Mouse (Mus musculus) lung, adult 2 months (tissue): ENCODE data around the gene 5330417H12Rik. TPM values are rescaled to one million over a fixed set of nuclear protein-coding genes. Genes with fewer than 3 reads are reported as not detected.

Experiments
- DNase-seq: peaks from one replicate; pipeline ENCODE4 v3.0.0; 2022
- H3K4me1 ChIP-seq: fragments of 200-500 bp; 2 replicates; pipeline ENCODE4 v1.6.1; 2011; ENCODE audit warnings: low read length; ENCODE audit not compliant: control insufficient read depth, insufficient read depth
- H3K4me3 ChIP-seq: fragments of 200-500 bp; replicated peaks from 2 replicates; pipeline ENCODE3; 2011; ENCODE audit warnings: low read depth, mild to moderate bottlenecking, control low read depth, low read length; ENCODE audit errors: extremely low read depth
- CTCF ChIP-seq: fragments of 200-500 bp; IDR thresholded peaks from 2 replicates; pipeline ENCODE4 v1.5.1; 2011; ENCODE audit warnings: mild to moderate bottlenecking, low read length, control low read depth; ENCODE audit not compliant: insufficient read depth
- POLR2A ChIP-seq: fragments of 200-500 bp; IDR thresholded peaks from 2 replicates; pipeline ENCODE4 v1.6.1; 2011; ENCODE audit warnings: low read depth, mild to moderate bottlenecking, control low read depth, low read length, borderline replicate concordance; ENCODE audit errors: extremely low read depth
- WGBS: fragments of 180-500 bp; shearing (Covaris S2); methylation state at CpG from one replicate; pipeline ENCODE4 v1.1.7; 2018; 5-methylcytosine and 5-hydroxymethylcytosine counted together
- polyA plus RNA-seq: library from polyadenylated mRNA; depleted of rRNA; stranded (reverse); fragments of >200 nt; gene quantifications from 2 replicates; pipeline ENCODE4 v1.2.3, GENCODE M21; 2012

The 5330417H12Rik gene
- polyA plus RNA-seq, 1 experiment, result not detected

- WGBS, result 22% methylated on average over 8 of the region's 8 CpGs
Measured at GRCm38 (mm10) chr7:107661189-107661842, 36.4 kb upstream of the 5330417H12Rik start.

GRCm38 (mm10) chr7:107659186-107659918 is 34.4 kb upstream of the 5330417H12Rik start:
- TF ChIP-seq POLR2A (no peak), CTCF (no peak)
- WGBS, result 65% methylated on average over 8 of the region's 8 CpGs
- no peak for DNase-seq
- H3K4me3 ChIP-seq, result no peak overlapping the region
- peaks cover 9% of the 10 kb centered on the region for H3K4me1 ChIP-seq

More at GRCm38 (mm10) chr7:107661189-107661842, 36.4 kb upstream of the 5330417H12Rik start:
- TF ChIP-seq CTCF (peak; percentile 70), POLR2A (no peak)
- Histone ChIP-seq H3K4me3 (no peak overlapping the region), H3K4me1 (peaks cover 13% of the 10 kb centered on the region)
- DNase-seq, result peak; percentile 57

GRCm38 (mm10) chr7:107656451-107656850 is 31.5 kb upstream of the 5330417H12Rik start:
- WGBS, result 70% methylated on average over 6 of the region's 6 CpGs

GRCm38 (mm10) chr7:107651821-107652220 is 26.9 kb upstream of the 5330417H12Rik start:
- WGBS, result 33% methylated on average over 1 of the region's 1 CpGs
- TF ChIP-seq POLR2A, result no peak
- TF ChIP-seq CTCF, result no peak
- DNase-seq, result no peak
- no peak overlapping the region for H3K4me3 ChIP-seq
- H3K4me1 ChIP-seq, result no peaks in the 10 kb centered on the region

More at GRCm38 (mm10) chr7:107656451-107656850, 31.5 kb upstream of the 5330417H12Rik start:
- Histone ChIP-seq H3K4me3 (no peak overlapping the region), H3K4me1 (no peaks in the 10 kb centered on the region)
- DNase-seq, result no peak
- TF ChIP-seq POLR2A (no peak), CTCF (no peak)

- Histone ChIP-seq H3K4me3 (no peak overlapping the region), H3K4me1 (no peaks in the 10 kb centered on the region)
- WGBS, result 79% methylated on average over 7 of the region's 7 CpGs
- no peak for TF ChIP-seq POLR2A
- no peak for TF ChIP-seq CTCF
- no peak for DNase-seq
Measured at GRCm38 (mm10) chr7:107649990-107650389, 25.0 kb upstream of the 5330417H12Rik start.

GRCm38 (mm10) chr7:107648937-107649688 is 24.2 kb upstream of the 5330417H12Rik start:
- Histone ChIP-seq H3K4me3 (no peak overlapping the region), H3K4me1 (no peaks in the 10 kb centered on the region)
- DNase-seq, result no peak
- no peak for TF ChIP-seq CTCF
- no peak for TF ChIP-seq POLR2A
- 78% methylated on average over 12 of the region's 12 CpGs for WGBS

GRCm38 (mm10) chr7:107644987-107645386 is 20.0 kb upstream of the 5330417H12Rik start:
- Histone ChIP-seq H3K4me3 (no peak overlapping the region), H3K4me1 (no peaks in the 10 kb centered on the region)
- TF ChIP-seq POLR2A (no peak), CTCF (peak; percentile 29; the same call in 1 of the 2 replicates)
- DNase-seq, result no peak
- WGBS, result 89% methylated on average over 2 of the region's 2 CpGs

GRCm38 (mm10) chr7:107642586-107643275 is 17.8 kb upstream of the 5330417H12Rik start:
- 64% methylated on average over 7 of the region's 7 CpGs for WGBS
- Histone ChIP-seq H3K4me3 (no peak overlapping the region), H3K4me1 (no peaks in the 10 kb centered on the region)
- no peak for TF ChIP-seq CTCF
- TF ChIP-seq POLR2A, result no peak
- no peak for DNase-seq

GRCm38 (mm10) chr7:107638026-107638425 is 13.1 kb upstream of the 5330417H12Rik start:
- DNase-seq, result no peak
- Histone ChIP-seq H3K4me3 (no peak overlapping the region), H3K4me1 (no peaks in the 10 kb centered on the region)
- WGBS, result 80% methylated on average over 5 of the region's 5 CpGs
- TF ChIP-seq CTCF, result no peak
- no peak for TF ChIP-seq POLR2A
